Mouse (Mus musculus): ENCODE results near the gene Kmt5c. TPM values are rescaled to one million over a fixed set of nuclear protein-coding genes. Genes with fewer than 3 reads are reported as not detected.

The Kmt5c gene
- total RNA-seq (2014; rRNA removed) (29.3 and 39.5 TPM in 2 replicates), polyA plus RNA-seq (2015; fragmentation: Nextera tagmentation; extraction: Ambion mirVana) (30.7 and 36.5 TPM in 2 replicates)

DNA sequence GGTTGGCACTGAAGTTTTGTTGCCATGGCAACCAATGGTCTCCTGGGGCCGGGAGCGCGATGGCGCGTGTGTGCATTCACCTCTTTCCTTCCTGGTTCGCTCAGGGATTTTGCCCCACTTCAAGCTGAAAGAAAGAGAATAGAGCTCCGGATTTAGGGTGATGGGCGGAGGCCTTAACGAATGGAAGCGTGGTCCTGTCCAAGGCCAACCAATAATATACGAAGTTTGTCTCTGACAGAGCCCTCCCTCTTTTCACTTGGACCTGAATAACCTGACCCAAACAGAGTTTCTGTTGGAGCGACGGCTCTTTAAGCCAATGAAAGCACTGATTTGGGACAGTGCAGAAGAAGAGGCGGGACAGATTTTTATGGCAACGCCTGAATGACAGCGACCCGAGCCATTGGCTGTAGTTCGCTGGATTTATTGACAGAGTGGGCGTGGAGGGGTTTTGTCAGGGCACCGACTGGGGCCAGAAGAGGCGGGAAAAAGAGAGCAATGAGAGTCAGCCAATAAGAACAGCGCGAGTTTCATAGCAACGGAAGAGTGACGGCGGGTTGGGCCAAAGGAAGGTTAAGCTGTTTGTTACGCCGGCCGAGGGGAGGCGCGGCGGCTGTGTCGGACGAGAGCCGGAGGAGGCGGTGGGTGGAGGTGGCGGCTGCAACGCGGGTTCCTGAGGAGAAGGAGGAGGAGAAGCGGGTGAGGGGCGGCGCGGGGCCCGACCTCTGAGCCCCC, at the start of gene Kmt5c:
TSS of gene Kmt5c (plus strand) at position 572 of the 732 bp plus-strand sequence.
- H3K36me3 ChIP-seq (ENCODE audit: insufficient read depth, low read length), result no peaks in the 10 kb centered on the region

DNA sequence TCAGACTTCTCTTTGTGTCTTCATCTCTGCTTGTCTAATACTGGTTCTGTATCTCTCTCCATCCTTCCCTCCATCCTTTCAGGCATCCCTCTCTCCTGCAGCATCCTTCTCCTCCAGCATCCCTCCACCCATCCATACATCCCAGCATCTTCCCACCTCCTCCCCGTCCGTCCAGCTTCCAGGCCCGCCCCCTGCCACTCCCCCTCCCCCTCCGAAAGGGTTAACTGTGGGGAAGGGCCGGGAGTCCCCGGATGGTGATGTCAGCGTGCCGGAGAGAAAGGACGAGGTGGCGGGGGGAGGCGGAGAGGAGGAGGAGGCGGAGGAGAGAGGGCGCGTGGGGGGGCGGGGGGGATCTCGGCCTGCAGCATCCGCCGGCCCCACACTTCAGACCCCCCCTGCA, 49.5 kb upstream of the Kmt5c start, which contains the start of gene Brsk1:
TSS of gene Brsk1 (plus strand) at position 218 of the 400 bp plus-strand sequence.
- no peak for TF ChIP-seq CTCF (IDR thresholded peaks at IDR 0.05; ENCODE audit: low read depth)
- H3K4me2 ChIP-seq (ENCODE audit: low read depth, low read length), result peak within 1 kb of the TSS; percentile 72
- H3K4me3 ChIP-seq (ENCODE audit: low read length), result peak within 1 kb of the TSS; percentile 87
- peaks cover 21% of the 10 kb centered on the region for H3K36me3 ChIP-seq (ENCODE audit: insufficient read depth, low read length)
- H3K9ac ChIP-seq (replicated peaks; ENCODE audit: low read length), result peak within 1 kb of the TSS; percentile 100
- peak; percentile 96 for DNase-seq (ENCODE audit: low spot score)
- ATAC-seq, result peak; percentile 93
- H3K27ac ChIP-seq, result peak within 1 kb of the TSS; percentile 97
- H3K27me3 ChIP-seq (ENCODE audit: insufficient read depth, low read length), result no peaks in the 10 kb centered on the region
- WGBS, result 0% methylated on average over 9 of the region's 18 CpGs
- no peaks in the 10 kb centered on the region; the same call in 1 of the 2 replicates for H3K4me1 ChIP-seq (ENCODE audit: insufficient read depth, low read length)
- no peaks in the 10 kb centered on the region for H3K9me3 ChIP-seq (ENCODE audit: low read length)

More for the DNA sequence above, at the start of gene Kmt5c:
- TF ChIP-seq CTCF (IDR thresholded peaks at IDR 0.05; ENCODE audit: low read depth), result peak; percentile 48
- H3K27ac ChIP-seq, result peak within 1 kb of the TSS; percentile 92
- ATAC-seq (peak; percentile 98), DNase-seq (ENCODE audit: low spot score) (peak; percentile 99)
- WGBS, result under 1% methylated on average over 30 of the region's 44 CpGs
- H3K4me1 ChIP-seq (ENCODE audit: insufficient read depth, low read length), result peaks cover 22% of the 10 kb centered on the region
- H3K9me3 ChIP-seq (ENCODE audit: low read length), result no peaks in the 10 kb centered on the region
- peak within 1 kb of the TSS; percentile 74 for H3K4me3 ChIP-seq (ENCODE audit: low read length)
- H3K9ac ChIP-seq (replicated peaks; ENCODE audit: low read length), result peak within 1 kb of the TSS; percentile 91
- no peaks in the 10 kb centered on the region for H3K27me3 ChIP-seq (ENCODE audit: insufficient read depth, low read length)
- H3K4me2 ChIP-seq (ENCODE audit: low read depth, low read length), result peak within 1 kb of the TSS; percentile 91

DNA sequence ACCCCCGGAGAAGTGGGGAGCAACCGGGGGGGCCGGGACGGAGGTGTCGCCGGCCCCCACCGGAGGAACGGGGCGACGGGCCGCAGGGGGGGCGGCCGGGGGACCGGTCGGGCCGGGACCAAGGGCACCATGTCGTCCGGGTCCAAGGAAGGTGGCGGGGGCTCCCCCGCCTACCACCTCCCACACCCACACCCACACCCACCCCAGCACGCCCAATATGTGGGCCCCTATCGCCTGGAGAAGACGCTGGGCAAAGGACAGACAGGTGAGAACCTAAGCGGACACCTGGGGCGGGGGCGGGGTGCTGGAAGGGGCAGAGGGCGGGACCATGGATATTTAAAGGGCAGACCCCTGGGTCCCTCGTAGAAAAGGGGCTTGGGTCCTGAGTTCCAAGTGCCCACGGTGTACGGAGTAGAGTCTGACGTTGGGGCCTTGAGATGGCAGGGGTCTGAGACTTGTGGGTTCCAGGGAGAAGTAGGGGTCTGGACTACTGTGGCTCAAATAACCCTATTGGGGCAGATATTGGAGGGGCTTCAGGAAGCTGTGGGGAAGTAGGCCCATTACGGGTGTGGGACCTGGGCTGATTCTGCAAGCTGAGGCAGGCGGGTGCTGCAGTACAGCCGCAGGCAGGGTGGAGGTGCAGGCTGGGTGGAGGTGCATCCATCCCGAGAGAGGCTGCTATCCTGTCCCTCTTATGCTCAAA, 48.8 kb upstream of the Kmt5c start:
- TF ChIP-seq CTCF (IDR thresholded peaks at IDR 0.05; ENCODE audit: low read depth), result no peak
- Histone ChIP-seq H3K27ac (peak overlapping the region; percentile 97), H3K27me3 (ENCODE audit: insufficient read depth, low read length) (no peaks in the 10 kb centered on the region), H3K4me3 (ENCODE audit: low read length) (peak overlapping the region; percentile 87), H3K4me1 (ENCODE audit: insufficient read depth, low read length) (no peaks in the 10 kb centered on the region; the same call in 1 of the 2 replicates), H3K9me3 (ENCODE audit: low read length) (no peaks in the 10 kb centered on the region), H3K36me3 (ENCODE audit: insufficient read depth, low read length) (peaks cover 21% of the 10 kb centered on the region), H3K9ac (replicated peaks; ENCODE audit: low read length) (peak overlapping the region; percentile 100), H3K4me2 (ENCODE audit: low read depth, low read length) (peak overlapping the region; percentile 72)
- 3% methylated on average over 31 of the region's 35 CpGs for WGBS
- DNase-seq (ENCODE audit: low spot score), result peak; percentile 40
- peak; percentile 53 for ATAC-seq

DNA sequence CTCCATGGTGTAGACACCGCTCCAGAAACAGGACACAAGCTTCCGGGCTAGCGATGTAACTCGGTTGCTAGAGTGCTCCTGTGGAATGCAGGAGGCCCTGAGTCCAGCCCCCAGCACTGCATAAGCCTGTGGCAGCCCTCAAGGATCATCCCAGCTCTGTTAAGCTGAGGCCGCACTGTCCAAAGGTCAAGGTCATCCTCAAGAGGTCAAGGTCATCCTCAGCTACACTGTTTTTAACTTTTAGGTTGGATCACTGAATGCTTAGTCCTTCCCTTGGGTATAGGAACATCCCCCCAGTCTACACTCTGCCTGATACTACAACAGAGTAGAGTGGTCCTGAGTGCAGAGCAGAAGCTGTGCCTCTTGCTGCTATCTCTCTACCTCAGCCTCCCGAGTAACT, 46.9 kb upstream of the Kmt5c start:
- TF ChIP-seq CTCF (IDR thresholded peaks at IDR 0.05; ENCODE audit: low read depth), result no peak
- Histone ChIP-seq H3K4me2 (ENCODE audit: low read depth, low read length) (no peak overlapping the region), H3K4me3 (ENCODE audit: low read length) (no peak overlapping the region), H3K36me3 (ENCODE audit: insufficient read depth, low read length) (peaks cover 27% of the 10 kb centered on the region), H3K9ac (replicated peaks; ENCODE audit: low read length) (no peak overlapping the region), H3K27ac (no peak overlapping the region), H3K4me1 (ENCODE audit: insufficient read depth, low read length) (no peaks in the 10 kb centered on the region; the same call in 1 of the 2 replicates), H3K9me3 (ENCODE audit: low read length) (no peaks in the 10 kb centered on the region), H3K27me3 (ENCODE audit: insufficient read depth, low read length) (no peaks in the 10 kb centered on the region)
- ATAC-seq (no peak), DNase-seq (ENCODE audit: low spot score) (no peak)
- 59% methylated on average over 6 of the region's 6 CpGs for WGBS

DNA sequence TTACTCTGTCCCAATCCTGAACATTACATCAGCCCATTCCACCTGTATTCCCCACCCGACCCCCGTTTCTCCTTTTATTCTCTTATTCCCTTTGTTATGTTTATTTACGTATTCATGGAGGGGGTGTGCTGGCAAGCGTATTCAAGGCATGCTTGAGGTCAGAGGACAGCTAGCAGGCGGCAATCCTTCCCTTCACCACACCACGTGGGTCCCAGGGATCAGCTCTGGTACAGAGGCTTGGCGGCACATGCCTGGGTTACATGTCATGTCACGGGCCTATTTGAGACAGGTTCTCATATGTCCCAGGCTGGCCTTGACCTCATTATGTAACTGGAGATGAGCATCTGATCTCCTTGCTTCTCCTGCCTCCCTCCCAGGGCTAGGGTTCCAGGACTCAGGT, 37.6 kb upstream of the Kmt5c start:
- Histone ChIP-seq H3K9ac (replicated peaks; ENCODE audit: low read length) (no peak overlapping the region), H3K4me2 (ENCODE audit: low read depth, low read length) (no peak overlapping the region), H3K4me1 (ENCODE audit: insufficient read depth, low read length) (no peaks in the 10 kb centered on the region), H3K27ac (no peak overlapping the region), H3K36me3 (ENCODE audit: insufficient read depth, low read length) (peaks cover 48% of the 10 kb centered on the region), H3K4me3 (ENCODE audit: low read length) (no peak overlapping the region), H3K27me3 (ENCODE audit: insufficient read depth, low read length) (no peaks in the 10 kb centered on the region), H3K9me3 (ENCODE audit: low read length) (no peaks in the 10 kb centered on the region)
- TF ChIP-seq CTCF (IDR thresholded peaks at IDR 0.05; ENCODE audit: low read depth), result no peak
- WGBS, result 31% methylated on average over 8 of the region's 8 CpGs
- DNase-seq (ENCODE audit: low spot score) (no peak), ATAC-seq (no peak)

DNA sequence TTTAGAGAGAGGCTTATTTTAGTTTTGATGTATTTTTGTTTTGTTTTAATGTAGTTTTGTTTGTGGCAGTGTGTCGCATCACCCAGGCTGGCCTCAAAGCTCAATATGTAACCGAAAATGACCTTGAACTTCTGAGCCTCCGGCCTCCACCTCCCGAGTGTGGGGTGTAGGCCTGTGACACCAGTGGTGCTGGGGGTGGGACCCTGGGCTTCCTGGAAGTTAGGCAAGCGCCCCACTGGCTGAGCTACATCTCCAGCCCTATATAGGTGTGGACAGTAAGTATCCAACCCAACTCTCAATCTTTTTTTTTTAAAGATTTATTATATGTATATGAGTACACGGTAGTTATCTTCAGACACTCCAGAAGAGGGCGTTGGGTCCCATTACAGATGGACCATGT, 36.7 kb upstream of the Kmt5c start:
- no peak overlapping the region for H3K4me3 ChIP-seq (ENCODE audit: low read length)
- H3K4me1 ChIP-seq (ENCODE audit: insufficient read depth, low read length), result no peaks in the 10 kb centered on the region
- WGBS, result 93% methylated on average over 7 of the region's 7 CpGs
- ATAC-seq, result no peak
- H3K4me2 ChIP-seq (ENCODE audit: low read depth, low read length), result no peak overlapping the region
- H3K9me3 ChIP-seq (ENCODE audit: low read length), result no peaks in the 10 kb centered on the region
- H3K36me3 ChIP-seq (ENCODE audit: insufficient read depth, low read length), result peaks cover 54% of the 10 kb centered on the region
- H3K9ac ChIP-seq (replicated peaks; ENCODE audit: low read length), result no peak overlapping the region
- H3K27ac ChIP-seq, result no peak overlapping the region
- H3K27me3 ChIP-seq (ENCODE audit: insufficient read depth, low read length), result no peaks in the 10 kb centered on the region
- no peak for TF ChIP-seq CTCF (IDR thresholded peaks at IDR 0.05; ENCODE audit: low read depth)
- DNase-seq (ENCODE audit: low spot score), result no peak
